Mouse (Mus musculus): ENCODE measurements around the gene Frat1.
A peak's percentile ranks its signal among the peaks of the same experiment; 100 is the strongest.

Gene Frat1

DNA sequence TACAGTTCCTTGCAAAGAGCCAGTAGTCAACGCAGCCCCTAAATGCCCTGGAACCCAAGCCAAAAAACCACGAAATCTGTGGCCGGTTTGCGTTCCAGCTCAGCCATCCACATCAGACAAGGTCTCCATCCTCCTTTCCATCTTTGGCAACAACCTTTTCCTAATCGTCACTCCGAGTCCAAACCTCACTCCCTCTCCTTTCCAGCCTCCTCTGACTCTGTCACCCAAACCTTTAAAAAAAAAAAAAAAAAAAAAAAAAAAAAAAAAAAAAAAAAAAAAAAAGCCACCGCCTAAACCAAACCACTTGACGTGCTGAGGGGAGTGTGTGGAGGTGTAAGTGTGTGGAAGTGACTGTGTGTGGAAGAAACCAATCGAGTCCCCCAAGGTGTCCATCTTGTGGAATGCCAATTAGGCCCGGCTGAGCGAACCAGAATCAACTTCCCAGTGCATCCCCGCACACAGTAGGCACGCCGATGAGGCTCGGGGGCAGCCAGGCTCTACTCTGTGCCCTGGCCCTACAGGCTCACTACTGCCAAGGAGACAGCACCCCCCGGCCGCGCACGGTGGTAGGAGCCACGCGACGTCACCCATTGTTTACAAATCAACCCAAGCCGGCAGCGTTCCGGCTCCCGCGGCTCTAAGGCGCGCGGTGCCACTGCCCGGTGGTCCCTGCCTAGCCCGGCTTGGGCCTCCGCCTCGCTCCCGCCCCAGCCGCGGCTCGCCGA is at the start of gene Frat1:
Frat1 (plus strand) TSS at position 590 of the 725 bp plus-strand sequence.
- DNase-seq (ENCODE audit: low spot score), result peak; percentile 85

GRCm38 (mm10) chr19:41786896-41787295 is 42.9 kb upstream of the Frat1 start:
- DNase-seq (ENCODE audit: low spot score), result no peak

GRCm38 (mm10) chr19:41789110-41789961 is 40.4 kb upstream of the Frat1 start:
- DNase-seq (ENCODE audit: low spot score), result no peak

DNA sequence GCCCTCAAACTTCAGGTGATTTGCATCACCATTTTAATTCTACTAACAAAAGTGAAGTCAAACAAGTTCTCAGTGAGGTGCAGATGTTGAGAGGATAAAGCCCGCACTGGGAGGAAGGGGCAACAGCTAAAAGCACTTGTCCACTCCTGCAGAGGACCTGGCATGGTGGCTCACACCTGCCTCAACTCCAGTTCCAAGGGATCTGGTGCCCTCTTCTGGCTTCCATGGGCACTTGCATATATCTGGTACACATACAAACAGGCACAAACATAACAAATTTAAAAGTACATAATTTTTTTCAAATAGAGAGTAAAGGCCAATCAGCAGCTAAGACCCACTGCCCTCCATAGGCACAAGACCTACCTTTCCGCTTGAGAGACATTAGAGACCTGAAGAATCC is 38.4 kb upstream of the Frat1 start:
- no peak for DNase-seq (ENCODE audit: low spot score)

DNA sequence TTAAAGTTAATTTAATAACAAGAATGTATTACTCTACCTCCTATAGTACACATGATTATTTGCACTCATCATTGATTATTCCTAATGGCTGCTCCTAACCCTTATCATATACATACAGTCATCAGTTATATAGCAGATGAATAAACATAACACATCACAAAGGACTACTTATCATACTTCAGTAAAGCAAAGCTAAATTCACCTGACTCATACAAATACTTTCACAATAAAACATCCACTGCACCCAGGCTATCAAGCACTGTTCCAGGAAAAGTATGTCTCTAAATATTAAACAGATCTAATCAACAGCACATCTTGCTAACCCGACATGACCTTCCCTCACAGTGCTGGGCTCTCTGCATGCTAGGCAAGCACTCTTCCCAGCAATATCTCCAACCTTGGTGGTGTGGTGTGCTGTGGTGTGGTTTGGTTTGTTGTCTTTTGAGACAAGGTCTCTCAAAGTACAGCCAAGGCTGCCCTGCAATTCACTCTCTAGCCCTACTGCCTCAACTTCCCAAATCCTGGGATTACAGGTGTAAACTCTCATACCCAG is 36.8 kb upstream of the Frat1 start:
- DNase-seq (ENCODE audit: low spot score), result no peak

- DNase-seq (ENCODE audit: low spot score), result no peak
These were observed 35.8 kb upstream of the Frat1 start for GRCm38 (mm10) chr19:41794017-41794416.

DNA sequence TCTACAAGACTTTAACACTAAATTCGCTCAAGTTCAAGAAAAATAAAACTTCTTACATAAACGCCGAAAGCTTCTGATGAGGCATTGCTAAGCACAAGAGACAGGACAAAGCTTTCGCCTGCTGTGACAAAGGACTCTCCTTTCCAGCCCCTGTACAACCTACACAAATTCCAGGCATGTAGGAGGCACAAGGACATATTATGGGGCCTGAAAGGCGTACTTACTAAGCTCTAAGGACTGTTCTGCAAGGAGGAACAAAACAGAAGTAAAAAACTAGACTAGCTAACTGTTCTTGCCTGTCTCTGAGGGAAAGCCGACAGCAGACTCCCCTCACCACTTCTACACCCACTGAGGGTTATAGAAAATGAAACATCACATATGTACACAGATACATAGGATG is 34.9 kb upstream of the Frat1 start:
- DNase-seq (ENCODE audit: low spot score), result no peak

- no peak for DNase-seq (ENCODE audit: low spot score)
These were observed 33.5 kb upstream of the Frat1 start for GRCm38 (mm10) chr19:41796148-41796760.

DNA sequence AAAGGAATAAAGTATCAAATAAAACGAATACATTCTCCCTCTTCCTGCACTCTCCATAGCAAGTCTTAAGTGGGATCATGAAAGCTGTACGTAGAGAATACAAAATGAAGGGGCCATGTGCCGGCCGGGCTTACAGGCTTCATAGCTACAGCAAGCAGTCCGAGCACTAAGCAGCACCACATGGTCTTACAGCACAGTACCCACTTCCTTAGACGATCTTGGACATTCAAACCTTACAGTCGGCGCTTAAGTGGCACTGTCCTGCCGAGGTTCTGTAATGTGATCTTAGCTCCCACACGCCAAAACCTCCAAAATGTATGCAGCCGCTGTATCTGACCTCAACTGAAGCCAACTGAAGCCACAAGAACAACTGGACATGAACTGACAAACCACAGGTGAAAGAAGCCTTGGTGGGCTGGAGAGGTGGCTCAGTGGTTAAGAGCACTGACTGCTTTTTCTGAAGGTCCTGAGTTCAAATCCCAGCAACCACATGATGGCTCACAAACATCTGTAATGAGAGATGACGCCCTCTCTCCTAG is 32.9 kb upstream of the Frat1 start:
- no peak for DNase-seq (ENCODE audit: low spot score)

DNA sequence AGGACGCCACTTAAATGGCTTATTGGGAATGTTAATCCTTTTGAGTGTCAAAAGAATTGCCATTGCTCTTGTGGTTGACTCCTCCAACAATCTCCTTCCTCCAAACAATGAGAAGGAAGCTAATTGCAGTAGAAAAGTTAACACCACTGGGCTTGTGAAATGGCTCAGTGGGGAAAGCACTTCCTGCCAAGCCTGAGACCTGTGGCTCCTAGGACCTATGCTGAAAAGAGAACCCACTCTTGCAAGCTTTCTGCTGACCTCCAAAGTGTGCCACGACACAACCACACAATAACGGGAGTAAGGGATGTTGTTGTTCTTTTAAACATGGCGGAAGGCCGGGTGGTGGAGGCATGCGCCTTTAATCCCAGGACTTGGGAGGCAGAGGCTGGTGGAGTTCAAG is 32.2 kb upstream of the Frat1 start:
- DNase-seq (ENCODE audit: low spot score), result no peak

DNA sequence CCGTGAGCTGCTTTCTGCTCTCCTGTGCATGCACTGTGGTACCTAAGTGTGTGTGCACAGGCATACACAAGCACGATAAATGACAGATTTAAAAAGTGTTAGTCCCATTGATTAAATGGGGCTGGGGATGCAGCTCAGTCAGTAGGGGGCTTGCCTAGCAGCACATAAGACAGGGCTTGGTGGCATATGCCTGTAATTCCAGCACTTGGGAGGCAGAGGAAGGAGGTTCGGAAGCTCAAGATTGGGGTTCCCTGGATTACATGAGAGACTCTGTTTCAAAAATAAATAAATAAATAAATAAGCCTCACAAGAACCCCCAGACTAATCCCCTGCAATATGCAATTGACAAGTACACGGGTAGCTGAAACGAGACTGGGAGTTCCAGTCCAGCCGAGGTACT is 29.3 kb upstream of the Frat1 start:
- no peak for DNase-seq (ENCODE audit: low spot score)

- no peak for DNase-seq (ENCODE audit: low spot score)
These were observed 28.6 kb upstream of the Frat1 start for GRCm38 (mm10) chr19:41800986-41801741.

GRCm38 (mm10) chr19:41801742-41802369 is 27.9 kb upstream of the Frat1 start, which contains the start of gene Arhgap19:
Arhgap19 (minus strand) TSS chr19:41802047.
- DNase-seq (ENCODE audit: low spot score), result peak; percentile 94

DNA sequence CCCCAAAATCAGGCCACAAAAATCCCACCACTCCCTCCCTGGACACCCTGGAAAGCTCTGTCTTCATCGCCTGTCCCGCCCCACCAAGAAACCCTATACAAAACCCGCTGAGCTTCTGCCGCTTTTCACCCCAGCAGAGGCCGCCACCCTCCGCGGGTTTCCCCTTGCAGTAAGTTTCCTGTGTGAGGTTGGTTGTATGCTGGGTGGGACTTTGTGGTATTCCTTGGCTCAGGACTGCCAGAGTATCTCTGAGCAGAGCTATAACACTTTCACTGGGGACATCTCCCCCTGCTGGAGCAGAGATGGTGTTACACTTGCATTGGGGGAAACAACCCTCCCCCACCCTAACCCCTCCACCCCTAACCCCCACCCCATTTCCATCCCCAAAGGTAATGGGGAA is 26.4 kb upstream of the Frat1 start:
- DNase-seq (ENCODE audit: low spot score), result no peak

DNA sequence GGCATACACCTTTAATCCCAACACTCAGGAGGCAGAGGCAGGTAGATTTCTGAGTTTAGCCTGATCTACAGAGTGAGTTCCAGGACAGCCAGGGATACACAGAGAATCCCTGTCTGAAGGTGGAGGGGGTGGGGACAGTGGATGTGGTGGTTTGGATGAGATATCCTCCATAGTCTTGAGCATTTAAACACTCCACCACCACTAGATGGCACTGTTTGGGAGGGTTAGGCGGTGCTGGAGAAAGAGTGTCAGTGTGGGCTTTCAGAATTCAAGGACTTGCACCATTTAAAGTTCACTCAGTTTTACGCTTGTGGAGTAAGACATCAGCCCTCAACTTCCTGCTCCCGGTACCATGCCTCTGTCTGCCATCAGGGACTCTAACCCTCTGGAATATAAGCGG is 23.9 kb upstream of the Frat1 start:
- DNase-seq (ENCODE audit: low spot score), result no peak

- no peak for DNase-seq (ENCODE audit: low spot score)
These were observed 22.3 kb upstream of the Frat1 start for GRCm38 (mm10) chr19:41807497-41807896.

DNA sequence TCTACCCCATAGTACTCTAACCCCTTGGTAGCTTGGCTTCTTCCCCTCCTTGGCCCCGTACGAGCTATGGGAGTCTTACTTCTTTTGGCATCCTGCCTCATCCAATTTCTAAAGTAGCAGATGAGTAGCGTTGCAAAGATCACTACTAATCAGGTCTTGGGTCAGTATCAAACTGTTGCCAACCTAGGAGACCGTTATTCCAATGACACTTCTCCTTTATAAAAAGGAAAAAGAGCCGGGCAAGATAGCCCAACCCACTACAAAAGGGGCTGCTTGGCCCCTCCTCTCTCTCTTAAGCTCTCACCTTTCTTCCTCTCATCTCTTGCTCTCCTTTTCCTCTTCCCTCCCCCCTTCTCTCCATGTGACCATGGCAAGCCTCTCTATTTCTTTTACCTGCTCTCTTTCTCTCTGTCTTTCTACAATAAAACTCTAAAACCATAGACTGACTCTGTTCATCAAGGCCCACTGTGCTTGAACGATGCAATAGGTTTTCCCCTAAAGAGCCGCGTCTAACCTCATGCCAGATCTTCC is 21.6 kb upstream of the Frat1 start:
- DNase-seq (ENCODE audit: low spot score), result no peak

DNA sequence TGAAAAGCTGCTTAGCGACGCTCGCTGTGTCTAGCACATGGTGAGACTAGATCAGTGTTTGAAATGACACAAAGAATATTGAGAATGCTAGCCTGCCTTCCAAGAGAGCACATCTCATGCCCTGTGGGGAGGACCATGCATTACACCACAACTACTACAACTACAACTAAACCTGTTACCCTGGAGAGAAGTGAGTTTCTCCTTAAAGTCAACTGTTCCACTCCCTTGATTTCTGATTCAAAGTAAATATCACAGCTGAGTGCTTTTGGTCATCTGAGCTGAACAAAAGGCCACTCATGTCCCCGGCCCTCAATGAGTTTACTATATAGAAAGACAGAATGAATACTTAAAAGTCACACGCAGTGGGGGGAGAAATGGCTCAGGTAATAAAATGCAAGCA is 19.7 kb upstream of the Frat1 start:
- DNase-seq (ENCODE audit: low spot score), result no peak

DNA sequence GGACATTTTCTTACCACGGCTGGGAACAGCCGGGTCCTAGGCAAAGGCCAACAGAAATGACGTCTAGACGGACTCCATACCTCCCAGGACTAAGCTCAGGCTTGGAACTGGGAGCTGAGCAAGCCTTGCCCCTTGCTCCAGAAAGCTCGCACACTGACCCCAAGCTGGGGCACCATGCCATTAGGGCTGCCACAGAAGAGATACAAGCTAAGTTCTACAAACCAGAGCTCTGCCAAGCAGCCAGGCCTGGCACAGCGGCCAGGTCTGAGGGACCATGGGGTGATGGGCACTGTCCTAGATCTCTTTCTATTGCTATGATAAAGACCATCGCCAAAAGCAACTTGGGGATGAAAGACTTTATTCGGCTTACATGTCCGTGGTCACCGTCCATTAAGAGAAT is 17.2 kb upstream of the Frat1 start:
- DNase-seq (ENCODE audit: low spot score), result no peak

DNA sequence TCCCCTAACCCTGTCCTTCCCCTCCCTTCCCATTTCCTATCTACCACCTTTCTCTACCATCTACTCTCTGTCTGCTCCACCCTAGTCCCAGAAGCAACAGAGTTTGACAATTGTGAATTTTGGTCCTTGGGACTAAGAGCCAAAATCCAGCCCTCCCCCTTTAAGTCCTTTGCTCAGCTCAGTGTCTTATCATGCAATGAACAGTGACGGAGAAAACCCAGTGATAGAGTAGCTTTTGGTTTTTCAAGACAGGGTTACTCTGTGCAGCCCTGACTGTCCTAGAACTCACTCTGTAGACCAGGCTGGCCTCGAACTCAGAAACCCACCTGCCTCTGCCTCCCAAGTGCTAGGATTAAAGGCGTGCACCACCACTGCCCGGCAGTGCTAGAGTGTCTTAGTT is 16.4 kb upstream of the Frat1 start:
- no peak for DNase-seq (ENCODE audit: low spot score)

GRCm38 (mm10) chr19:41816410-41816809 is 13.4 kb upstream of the Frat1 start:
- no peak for DNase-seq (ENCODE audit: low spot score)

Data from MN1 (cell line).